Mouse (Mus musculus) megakaryocyte, embryonic 14.5 days (primary cell): ENCODE measurements around the gene Zic4. TPM values are rescaled to one million over a fixed set of nuclear protein-coding genes. Genes with fewer than 3 reads are reported as not detected.

Experiments
- H3K27me3 ChIP-seq: replicated peaks from 2 replicates; pipeline ENCODE3; 2012; ENCODE audit warnings: inconsistent platforms
- H3K36me3 ChIP-seq: replicated peaks from 2 replicates; pipeline ENCODE3; 2012; ENCODE audit warnings: low read length, inconsistent platforms, mixed read lengths
- H3K4me1 ChIP-seq: 2 replicates; pipeline ENCODE4 v1.6.1; 2012; ENCODE audit warnings: inconsistent platforms
- H3K4me3 ChIP-seq: replicated peaks from 2 replicates; pipeline ENCODE3; 2012; ENCODE audit warnings: moderate library complexity, mild to moderate bottlenecking, inconsistent platforms
- H3K9me3 ChIP-seq: 2 replicates; pipeline ENCODE4 v1.6.1; 2012; ENCODE audit warnings: inconsistent platforms
- FLI1 ChIP-seq: IDR thresholded peaks from 2 replicates; pipeline ENCODE4 v1.6.1; 2012; ENCODE audit warnings: low read length, inconsistent platforms, mixed read lengths
- GATA1 ChIP-seq: IDR thresholded peaks from 3 replicates; pipeline ENCODE4 v1.6.1; 2012; ENCODE audit warnings: mixed read lengths, low read length, inconsistent platforms, borderline replicate concordance
- polyA plus RNA-seq: library from polyadenylated mRNA; stranded (reverse); fragments of >175 nt; gene quantifications from 2 replicates; pipeline ENCODE4 v1.2.3, GENCODE M21; 2012; ENCODE audit warnings: low replicate concordance; ENCODE audit not compliant: insufficient read depth

Zic4 gene
- polyA plus RNA-seq, 1 experiment = not detected

DNA sequence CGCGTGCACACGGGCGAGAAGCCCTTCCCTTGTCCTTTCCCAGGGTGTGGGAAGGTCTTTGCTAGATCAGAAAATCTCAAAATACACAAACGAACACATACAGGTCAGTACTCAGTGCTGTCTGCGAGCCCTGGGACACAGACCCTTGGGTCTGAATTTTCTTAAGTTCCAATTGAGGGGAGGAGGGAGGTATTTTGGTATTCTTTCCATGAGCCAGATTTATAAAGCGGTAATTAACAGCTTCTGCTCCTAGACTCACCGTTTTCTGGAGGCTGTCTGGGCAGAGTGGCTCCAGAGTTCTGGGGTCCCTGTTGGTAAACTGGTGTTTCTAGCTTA lies 17.1 kb downstream of the Zic4 start:
- TF ChIP-seq GATA1 (no peak), FLI1 (no peak)
- Histone ChIP-seq H3K27me3 (peaks cover 93% of the 10 kb centered on the region), H3K4me3 (no peak overlapping the region), H3K4me1 (peaks cover 23% of the 10 kb centered on the region), H3K9me3 (peaks cover 39% of the 10 kb centered on the region), H3K36me3 (no peaks in the 10 kb centered on the region)

DNA sequence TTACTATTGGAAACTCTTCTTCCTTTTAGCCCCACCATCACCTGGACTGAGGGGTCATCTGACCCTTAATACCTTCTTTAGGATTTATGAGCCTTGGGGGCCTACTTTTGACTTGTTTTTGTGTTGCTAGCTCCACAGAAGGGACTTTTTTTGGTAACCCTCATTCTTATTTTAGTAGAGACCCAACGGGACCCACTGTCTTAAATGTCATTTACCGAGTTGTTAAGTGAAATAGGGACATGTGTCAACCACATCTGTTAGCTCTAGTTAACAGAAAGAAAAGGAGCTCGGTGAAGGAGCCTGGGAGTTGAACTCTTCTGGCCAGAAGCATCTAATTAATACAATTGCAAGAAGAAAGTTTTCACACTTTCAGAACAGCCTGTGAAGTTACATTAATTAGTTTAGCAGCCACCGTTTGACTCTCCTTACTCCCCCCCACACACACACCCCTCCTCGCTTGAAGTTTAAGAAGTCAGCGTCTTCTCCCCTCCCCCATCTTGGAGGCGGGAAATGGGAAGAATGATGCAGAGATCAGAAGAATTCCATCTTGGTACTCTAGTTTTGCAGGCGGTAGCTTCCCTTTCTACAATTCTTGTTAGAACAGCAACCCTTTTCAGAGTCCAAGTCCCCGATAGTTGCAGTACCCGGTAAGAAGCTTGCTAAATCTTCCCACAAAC lies 17.7 kb downstream of the Zic4 start:
- Histone ChIP-seq H3K36me3 (no peaks in the 10 kb centered on the region), H3K27me3 (peaks cover 94% of the 10 kb centered on the region), H3K4me3 (no peak overlapping the region), H3K4me1 (peaks cover 23% of the 10 kb centered on the region), H3K9me3 (peaks cover 40% of the 10 kb centered on the region)
- TF ChIP-seq GATA1 = no peak
- TF ChIP-seq FLI1 = no peak

DNA sequence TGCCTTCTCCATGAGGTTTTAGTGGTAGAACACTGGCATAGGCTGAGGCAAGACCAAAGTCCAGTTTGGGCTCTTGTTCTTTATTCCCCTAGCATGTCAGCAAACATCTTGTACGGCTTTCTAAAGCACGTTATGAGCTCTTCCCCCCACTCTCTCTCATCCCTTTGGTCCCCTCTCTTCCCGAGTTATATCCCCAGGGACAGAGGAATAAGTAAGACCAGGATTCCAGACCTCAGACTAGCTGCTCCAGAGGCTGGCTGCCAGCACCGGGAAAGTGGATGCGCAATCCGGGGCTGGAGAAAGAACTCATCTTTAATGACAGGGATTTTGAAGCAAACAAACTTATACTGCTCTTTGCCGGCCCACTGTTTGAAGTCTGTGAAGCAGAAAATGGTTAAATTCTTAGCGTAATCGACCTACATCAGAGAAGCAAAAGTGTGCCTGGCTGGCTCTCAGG lies 18.3 kb downstream of the Zic4 start:
- peaks cover 23% of the 10 kb centered on the region for H3K4me1 ChIP-seq
- no peak overlapping the region for H3K4me3 ChIP-seq
- TF ChIP-seq GATA1 (no peak), FLI1 (no peak)
- peaks cover 40% of the 10 kb centered on the region for H3K9me3 ChIP-seq
- H3K36me3 ChIP-seq = no peaks in the 10 kb centered on the region
- H3K27me3 ChIP-seq = peaks cover 96% of the 10 kb centered on the region

DNA sequence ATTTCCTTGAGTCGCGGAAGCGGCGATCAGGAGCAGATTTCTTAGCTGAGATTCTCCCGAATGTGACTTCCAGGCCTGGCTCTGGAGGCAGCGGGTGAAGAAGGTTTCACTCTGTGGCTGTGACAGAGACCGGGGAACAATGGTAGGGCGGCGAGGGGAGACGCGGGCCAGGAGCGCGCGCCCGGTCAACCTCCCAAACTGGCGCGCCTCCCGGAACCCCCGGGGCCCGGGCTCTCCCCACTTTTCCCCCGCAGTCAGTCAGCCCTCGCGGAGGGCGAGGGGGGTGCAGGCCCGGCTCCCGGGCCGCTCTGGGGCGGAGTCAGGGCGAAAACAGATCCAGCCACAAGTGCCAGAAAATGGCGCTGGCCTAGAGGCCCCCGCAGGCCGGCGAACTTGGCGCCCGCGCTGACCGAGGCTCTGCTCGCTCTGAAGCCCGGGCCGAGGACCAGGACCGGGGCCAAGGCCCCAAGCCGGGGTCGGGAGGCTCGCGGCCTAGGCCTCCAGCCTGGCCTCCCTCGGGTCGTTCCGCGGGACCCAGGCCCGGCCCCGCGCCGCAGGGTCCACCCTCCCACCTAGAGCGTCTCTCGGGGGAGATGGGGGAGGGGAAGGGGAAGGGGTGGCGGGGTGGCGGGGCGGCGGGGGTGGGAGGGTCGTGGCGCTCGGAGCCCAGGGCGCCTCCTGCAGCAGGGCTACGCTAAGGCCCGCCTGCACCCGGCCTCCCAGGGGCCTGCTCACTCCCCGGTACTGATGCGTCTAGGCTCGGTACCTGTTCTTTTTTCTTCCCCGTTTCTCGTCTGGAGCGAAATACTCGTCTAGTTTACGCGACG lies 19.3 kb downstream of the Zic4 start:
- peaks cover 40% of the 10 kb centered on the region for H3K9me3 ChIP-seq
- H3K4me1 ChIP-seq = peaks cover 23% of the 10 kb centered on the region
- TF ChIP-seq GATA1 (no peak), FLI1 (no peak)
- no peaks in the 10 kb centered on the region for H3K36me3 ChIP-seq
- H3K4me3 ChIP-seq = peak overlapping the region; percentile 88
- H3K27me3 ChIP-seq = peaks cover 98% of the 10 kb centered on the region

DNA sequence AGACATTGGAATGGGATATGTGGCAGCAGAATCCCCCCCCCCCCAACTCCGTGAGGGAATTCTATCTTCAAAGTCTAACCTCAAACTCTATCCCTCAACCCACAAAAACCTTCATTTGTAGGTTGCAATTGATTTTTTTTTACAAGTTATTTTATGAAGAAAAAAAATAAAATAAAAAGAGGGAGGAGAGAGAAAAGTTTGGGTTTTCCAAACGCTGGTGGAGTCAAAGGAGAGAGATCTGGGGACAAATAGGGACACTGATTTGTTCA lies 19.8 kb downstream of the Zic4 start:
- no peak overlapping the region for H3K4me3 ChIP-seq
- H3K9me3 ChIP-seq = peaks cover 36% of the 10 kb centered on the region
- peaks cover 23% of the 10 kb centered on the region for H3K4me1 ChIP-seq
- H3K27me3 ChIP-seq = peaks cover 98% of the 10 kb centered on the region
- no peaks in the 10 kb centered on the region for H3K36me3 ChIP-seq
- TF ChIP-seq FLI1 = no peak
- TF ChIP-seq GATA1 = no peak

DNA sequence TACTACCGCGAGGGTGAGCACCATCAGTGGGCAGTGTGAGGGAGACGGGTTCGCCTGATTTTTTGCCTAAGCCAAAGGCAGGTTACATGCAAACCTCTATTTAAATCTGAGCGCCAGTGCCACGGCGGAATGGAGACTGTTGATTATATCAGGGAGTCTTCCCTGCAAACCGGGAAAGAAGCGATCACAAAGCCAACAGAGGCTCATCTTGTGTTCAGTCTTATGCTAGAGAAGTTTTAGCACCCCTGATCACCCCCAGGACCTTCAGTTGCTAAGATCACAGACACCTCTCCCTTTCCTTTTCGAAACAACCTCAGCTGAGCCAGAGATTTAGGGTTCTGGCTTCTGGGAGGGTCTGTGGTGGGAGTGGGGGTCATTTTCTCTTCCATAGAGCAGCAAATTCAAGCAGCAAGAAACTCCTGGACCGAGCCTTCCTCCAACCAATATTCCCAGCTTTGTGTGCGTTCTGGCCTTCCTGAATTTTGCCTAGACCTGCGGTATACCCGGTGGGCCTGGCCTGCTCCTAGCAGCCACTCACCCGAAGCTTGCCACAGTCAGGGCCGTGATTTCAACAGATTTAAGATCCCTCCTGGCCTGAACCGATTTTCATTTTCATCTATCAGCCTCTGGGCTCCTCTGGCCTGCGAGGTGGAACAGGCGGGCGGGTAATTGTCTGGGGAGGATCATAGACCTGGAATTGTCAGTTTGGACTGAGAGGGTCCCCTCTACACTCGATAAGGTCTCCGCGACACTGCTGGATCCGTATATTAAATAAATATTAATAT lies 20.4 kb downstream of the Zic4 start:
- Histone ChIP-seq H3K27me3 (peaks cover 98% of the 10 kb centered on the region), H3K36me3 (no peaks in the 10 kb centered on the region), H3K9me3 (peaks cover 37% of the 10 kb centered on the region), H3K4me1 (peaks cover 23% of the 10 kb centered on the region), H3K4me3 (no peak overlapping the region)
- no peak for TF ChIP-seq FLI1
- TF ChIP-seq GATA1 = no peak

DNA sequence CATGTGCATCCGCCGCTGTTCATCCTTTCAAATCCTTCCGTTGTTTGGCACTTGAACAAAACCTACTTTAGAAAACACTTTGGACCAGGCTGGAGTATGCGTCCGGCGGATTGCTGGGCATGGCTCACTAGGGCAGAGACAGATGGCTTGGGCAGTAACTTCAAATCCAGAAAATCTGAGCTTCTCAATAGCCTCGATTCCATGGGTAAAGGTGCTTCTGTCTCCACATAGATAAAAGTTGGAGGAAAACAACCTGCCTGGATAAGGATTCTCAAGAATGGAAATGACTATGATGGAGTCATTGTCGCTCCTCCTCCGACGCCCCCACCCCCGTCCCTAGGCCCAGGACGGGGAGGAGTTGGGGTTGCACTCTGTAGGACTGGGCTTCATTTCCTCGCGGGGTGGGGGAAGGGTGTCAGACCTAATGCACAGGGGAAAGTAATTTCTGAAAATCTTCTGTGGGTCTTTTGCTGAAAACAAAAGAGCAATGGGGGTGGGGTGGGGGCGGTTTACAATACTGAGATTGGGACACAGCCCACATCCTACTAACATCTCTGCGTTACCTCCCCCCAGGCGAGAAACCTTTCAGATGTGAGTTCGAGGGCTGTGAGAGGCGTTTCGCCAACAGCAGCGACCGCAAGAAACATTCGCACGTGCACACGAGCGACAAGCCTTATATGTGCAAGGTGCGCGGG lies 21.4 kb downstream of the Zic4 start:
- peak overlapping the region; percentile 62 for H3K4me3 ChIP-seq
- peaks cover 97% of the 10 kb centered on the region for H3K27me3 ChIP-seq
- no peak for TF ChIP-seq FLI1
- no peak for TF ChIP-seq GATA1
- peaks cover 34% of the 10 kb centered on the region for H3K9me3 ChIP-seq
- H3K36me3 ChIP-seq = no peaks in the 10 kb centered on the region
- peaks cover 20% of the 10 kb centered on the region for H3K4me1 ChIP-seq

DNA sequence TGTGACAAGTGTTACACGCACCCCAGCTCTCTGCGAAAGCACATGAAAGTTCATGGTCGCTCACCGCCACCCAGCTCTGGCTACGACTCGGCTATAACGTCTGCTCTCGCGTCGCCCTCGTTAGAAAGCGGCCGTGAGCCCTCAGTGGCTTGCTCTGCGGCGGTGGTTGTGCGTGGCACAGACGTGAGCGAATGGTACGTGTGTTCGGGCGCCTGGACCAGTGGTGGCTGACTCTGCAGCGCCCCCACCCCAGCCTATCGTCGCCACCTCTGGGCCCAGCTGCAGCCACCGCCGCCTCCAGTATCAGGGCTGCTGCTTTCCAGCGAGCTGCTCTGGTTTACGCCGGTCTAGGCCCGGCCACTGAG lies 21.9 kb downstream of the Zic4 start:
- Histone ChIP-seq H3K4me3 (peak overlapping the region; percentile 62), H3K27me3 (peaks cover 96% of the 10 kb centered on the region), H3K9me3 (peaks cover 28% of the 10 kb centered on the region), H3K4me1 (peaks cover 15% of the 10 kb centered on the region), H3K36me3 (no peaks in the 10 kb centered on the region)
- TF ChIP-seq GATA1 = no peak
- TF ChIP-seq FLI1 = no peak

DNA sequence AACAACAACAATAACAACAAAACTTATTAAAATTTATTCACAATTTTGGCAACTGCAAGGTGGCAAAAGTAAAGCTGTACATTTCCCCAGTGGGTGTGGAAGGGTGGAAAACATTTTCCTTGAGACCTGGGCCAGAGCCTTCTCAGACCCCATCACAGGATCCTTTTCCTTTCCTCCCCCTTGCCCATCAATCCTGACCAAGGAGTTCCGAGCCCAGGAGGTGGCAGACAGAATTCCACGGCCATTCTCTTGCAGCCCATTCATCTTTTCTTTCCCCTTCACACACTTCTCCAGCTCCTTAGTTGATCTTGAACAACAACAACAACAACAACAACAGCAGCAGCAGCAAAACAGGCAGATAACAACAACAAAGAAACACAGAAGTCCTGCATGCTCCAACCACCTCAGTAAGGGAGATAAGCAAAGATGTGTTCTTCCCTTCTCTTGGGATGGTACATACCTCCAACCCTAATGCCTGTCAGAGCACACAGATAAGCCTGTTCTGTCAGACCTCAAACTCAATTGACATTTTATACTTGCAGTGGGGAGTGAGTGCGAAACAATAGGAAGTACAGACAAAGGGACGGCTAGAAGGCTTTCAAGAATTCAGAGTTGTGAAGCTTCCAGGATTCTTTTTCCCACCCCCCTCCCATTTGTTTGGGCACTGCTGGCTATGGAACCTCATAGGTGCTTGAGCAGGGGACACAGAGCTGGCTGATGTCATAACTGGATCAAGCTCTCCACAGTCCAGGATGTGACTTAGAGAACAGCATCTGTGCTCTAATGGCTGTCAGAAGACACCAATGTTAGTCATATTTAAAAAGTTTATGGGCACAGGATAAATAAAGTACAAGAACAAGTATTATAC lies 22.7 kb downstream of the Zic4 start:
- TF ChIP-seq FLI1 (no peak), GATA1 (no peak)
- Histone ChIP-seq H3K4me1 (peaks cover 17% of the 10 kb centered on the region), H3K9me3 (peaks cover 26% of the 10 kb centered on the region), H3K36me3 (no peaks in the 10 kb centered on the region), H3K27me3 (peaks cover 95% of the 10 kb centered on the region), H3K4me3 (no peak overlapping the region)
